Mouse (Mus musculus) liver, postnatal 0 days (tissue): ENCODE results near the gene Phactr3.

Experiments used
- CTCF ChIP-seq: sonication (generic); IDR thresholded peaks from 2 replicates; pipeline ENCODE4 v1.5.1; 2016; ENCODE audit warnings: antibody characterized with exemption, low read depth
- EP300 ChIP-seq: IDR thresholded peaks from 2 replicates; pipeline ENCODE4 v1.6.1; 2016; ENCODE audit warnings: antibody characterized with exemption, low read depth, mild to moderate bottlenecking

- TF ChIP-seq CTCF (no peak), EP300 (no peak)
Measured at GRCm38 (mm10) chr2:178257986-178258555, 139.3 kb downstream of the Phactr3 start.
